Mouse (Mus musculus) frontal cortex, postnatal 14 days (tissue): ENCODE measurements at regions not wholly inside any gene's neighbourhood (a gene's known extent, or its start where the extent isn't known, plus 50 kb on each side); places are given as distances from the start of the nearest gene placed in this dataset.

Experiments used
- DNase-seq, 2 experiments: peaks; one replicate each; pipeline ENCODE4 v3.0.0; 2022; ENCODE audit warnings: low spot score in 2 of 2

- DNase-seq, result no peak
Measured at GRCm38 (mm10) chr15:62223156-62223840, 1300.5 kb upstream of the A1bg start.

- no peak for DNase-seq
Measured at GRCm38 (mm10) chr15:62222731-62223130, 1299.9 kb upstream of the A1bg start.

- DNase-seq, result no peak
Measured at GRCm38 (mm10) chr15:62222201-62222600, 1299.4 kb upstream of the A1bg start.

GRCm38 (mm10) chr15:62221024-62221819, 1298.4 kb upstream of the A1bg start:
- DNase-seq, result no peak

DNA sequence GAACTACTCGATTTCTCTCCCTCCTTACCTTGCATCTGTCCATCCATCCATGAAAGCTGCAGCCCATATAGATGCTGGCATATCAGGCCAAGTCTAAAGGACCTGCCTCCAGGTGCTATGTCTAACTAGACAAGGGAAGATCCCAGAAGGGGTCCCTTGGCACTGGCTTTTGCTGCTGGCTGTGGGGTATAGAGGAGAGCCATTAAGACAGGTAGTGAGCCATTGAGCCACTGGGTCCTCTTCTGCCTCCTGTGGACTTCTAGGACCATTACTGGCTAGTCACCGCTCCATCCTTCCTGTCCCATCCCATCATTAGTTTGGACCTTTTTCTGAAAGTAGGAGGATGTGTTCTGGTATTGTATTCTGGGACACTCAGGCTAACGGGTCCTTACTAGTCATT, 1297.8 kb upstream of the A1bg start:
- no peak for DNase-seq

DNA sequence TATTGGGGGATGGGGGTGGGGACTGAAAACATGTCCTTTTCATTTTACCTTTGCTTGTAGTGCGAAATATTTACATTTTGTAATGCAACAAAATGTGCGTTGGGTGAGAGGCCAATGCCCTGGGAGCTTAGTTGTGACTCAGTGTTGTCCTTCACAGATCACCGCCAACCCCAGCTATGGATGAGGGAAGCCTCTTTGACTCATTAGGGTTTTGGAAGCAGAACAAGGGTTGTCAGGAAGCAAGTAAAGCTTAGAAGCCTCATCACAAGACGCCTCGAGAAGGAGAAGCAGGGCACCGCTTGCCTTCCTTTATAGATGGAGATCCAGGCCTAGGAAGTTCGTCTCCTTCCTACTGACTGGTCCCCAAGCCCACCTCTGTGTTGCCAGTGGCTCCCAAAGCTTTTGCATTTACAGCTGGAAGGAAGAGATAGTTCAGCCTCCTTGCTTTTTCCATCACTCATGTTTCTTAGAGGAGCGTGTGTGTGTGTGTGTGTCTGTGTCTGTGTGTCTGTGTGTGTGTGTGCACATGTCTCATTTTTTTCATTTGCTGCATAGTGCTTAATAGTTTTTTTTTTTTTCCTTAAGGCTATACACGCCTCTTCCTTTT, 1297.2 kb upstream of the A1bg start:
- DNase-seq, result no peak

GRCm38 (mm10) chr15:62218346-62219080, 1295.7 kb upstream of the A1bg start:
- DNase-seq, result no peak

DNA sequence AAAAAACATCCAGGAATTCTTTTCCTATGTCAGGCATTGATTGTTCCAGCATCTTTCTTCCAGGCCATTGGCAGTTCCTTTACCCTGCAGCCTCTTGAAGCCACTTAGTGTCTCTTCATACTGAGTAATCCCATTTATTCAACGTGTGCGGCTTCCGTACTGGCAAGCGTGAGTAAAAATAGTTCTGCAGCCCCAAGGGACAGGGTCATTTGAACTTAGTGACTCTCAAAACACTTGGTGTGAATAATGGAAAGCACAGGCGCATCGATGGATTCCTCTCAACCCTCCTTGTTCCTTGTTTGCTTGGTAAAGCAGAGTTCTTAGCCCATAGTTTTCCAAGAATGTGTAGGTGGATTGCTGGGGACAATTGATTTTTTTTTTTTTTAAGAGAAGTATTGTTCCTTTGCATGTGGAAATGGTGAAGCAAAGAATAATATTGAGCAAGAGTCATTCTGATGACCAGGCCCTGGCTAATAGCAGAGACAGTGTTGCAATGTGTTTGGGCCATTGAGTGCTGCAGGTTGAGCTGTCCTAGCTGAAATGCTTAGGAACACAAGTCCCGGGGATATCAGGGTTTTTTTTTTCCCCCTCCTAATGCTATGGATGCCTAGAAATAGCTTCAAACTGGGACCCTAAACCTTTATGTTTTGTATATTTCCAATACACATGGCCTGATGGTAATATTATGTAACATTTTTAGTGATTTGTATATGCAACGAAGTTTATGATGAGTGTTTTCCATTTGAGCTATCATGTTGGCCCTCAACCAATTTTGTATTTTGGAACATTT, 1294.1 kb upstream of the A1bg start:
- no peak for DNase-seq

DNA sequence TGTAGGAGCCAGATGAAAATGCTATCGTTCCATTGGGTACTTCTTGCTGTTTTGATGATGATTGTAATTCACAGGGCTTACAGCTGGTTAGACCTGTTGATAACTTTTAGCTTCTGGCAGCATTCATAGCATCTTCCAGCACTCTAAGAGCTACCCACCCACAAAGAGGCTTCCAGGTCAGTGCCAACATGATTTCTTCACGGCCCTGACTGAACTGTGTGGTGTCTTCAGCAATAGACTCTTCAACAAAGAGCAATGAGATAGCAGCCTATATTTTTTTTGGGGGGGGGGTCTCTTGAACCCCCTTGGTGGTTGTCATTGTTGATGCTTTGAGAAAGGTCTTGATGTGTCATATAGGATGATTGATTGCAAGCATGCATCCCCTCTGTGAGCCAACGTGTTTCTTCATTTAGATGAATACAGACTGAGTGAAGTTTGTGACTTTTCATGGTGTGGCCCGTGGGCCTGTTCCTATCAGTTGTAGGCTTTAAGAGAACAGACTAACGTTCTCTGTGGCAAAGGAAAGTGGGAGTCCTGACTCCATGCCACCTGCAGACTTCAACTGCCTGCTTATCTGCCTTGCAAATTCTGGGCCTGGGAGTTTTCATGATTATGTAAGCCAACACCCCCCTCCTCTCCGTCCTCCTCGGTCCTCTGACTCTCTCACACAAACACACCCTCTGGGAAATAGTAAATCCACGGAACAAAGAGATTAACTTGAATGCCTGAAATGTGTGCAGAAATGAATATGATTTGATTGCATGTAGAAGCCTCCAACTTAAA, 1293.0 kb upstream of the A1bg start:
- no peak for DNase-seq

- no peak for DNase-seq
Measured at GRCm38 (mm10) chr15:62214300-62214699, 1291.5 kb upstream of the A1bg start.

DNA sequence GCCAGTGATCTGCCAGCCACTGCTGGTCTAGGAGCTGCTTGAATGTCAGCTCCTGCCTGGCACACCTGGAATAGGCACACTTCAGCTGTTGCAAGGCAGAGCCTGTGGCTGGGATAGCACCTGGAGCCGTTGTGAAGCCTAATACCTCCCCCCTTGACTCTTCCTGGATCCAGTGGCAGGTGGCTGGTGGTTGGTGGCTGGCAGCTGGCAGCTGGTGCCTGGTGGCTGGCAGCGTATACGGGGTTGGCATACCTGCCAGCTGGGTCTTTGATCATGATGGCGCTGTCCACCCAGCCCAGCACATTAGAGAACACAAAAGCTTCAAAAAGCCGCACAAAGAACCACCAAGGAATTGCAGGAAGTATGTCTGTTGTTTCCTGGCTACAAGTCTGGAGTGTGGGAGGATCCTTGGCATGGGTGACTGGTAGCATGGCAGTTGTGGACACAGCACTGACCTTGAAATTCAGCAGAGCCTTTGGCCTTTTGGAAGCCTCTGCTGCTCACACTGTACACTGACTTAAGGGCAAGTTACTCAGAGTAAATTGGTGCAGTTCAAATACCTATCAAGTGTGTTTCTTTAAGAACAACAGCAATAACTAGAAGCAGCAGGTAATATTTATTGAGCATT, 1289.6 kb upstream of the A1bg start:
- DNase-seq, result no peak

DNA sequence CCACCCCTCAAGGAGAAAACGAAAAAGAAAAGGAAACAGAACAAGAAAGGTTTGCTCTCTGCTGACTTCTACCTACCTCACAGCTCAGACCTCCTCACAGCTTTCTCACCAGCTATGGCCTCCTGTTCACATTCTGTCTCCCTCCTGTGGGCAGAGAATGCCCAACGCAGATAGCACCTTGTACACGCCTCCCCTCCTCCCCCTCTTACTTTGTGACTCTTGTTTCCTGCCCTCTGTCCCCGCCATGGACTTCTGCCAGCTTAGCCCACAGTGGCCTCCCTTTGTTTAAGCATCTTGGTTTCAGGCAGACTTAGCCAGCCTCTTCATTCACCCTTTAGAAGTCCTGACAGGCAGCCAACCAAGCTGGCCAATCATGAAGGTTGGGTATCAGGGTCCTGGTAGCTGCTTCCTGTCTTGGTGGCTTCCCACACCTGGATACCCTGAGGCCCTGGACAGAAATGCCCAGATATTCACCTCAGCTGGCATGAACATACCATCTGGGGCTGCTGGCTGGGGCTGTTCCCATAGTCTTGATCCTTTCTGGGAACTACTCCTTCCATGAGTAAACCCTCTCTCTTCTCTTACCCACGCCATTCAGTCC, 1287.2 kb upstream of the A1bg start:
- DNase-seq, result no peak

- no peak for DNase-seq
Measured at GRCm38 (mm10) chr15:62209296-62209695, 1286.5 kb upstream of the A1bg start.

- no peak for DNase-seq
Measured at GRCm38 (mm10) chr15:62206502-62206902, 1283.7 kb upstream of the A1bg start.

DNA sequence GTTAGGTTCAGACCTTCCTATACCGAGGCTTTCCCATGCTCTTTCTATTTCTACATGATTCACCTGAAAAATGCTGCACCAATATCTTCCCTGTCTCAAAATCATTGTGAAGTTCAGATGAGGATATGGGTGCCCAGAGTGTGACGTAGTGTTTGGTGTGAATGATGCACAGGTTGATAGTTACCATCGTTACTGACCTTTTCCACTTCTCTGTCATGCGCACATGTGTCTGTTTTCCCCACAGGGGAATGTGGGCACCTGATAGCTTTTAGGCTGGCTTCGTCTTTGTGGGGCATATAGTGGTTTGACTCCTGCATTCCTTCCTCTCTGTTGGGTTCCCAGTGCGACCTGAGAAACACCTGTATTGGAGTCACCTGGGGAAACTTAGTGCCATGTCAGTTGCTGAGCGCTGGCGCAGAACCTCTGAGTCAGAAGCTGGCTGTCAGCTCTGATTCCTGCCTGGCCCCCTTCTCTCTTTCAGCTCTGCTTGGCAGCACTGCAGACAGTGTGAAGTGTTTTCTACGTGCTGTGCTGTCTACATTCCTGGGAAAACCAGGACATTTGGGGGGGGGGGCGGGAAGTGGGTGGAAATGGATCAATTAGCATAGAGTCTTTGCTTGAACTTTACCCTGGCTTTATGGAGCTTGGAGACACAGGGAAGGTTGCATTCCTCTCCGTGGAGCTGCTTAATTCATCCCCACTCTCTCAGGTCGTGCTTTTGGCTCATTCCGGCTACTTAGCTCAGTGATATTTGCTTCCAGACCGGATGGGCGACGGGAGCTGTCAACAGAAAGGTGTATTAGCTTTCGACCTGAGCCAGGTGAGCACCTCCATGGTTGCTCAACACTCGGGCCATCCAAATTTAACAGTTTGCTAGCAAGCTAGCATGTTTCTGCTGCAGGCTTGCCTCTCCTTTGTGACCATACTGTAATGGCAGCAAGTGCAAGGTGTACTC, 1281.4 kb upstream of the A1bg start:
- no peak for DNase-seq

- DNase-seq, result no peak
Measured at GRCm38 (mm10) chr15:62202781-62203375, 1280.1 kb upstream of the A1bg start.

DNA sequence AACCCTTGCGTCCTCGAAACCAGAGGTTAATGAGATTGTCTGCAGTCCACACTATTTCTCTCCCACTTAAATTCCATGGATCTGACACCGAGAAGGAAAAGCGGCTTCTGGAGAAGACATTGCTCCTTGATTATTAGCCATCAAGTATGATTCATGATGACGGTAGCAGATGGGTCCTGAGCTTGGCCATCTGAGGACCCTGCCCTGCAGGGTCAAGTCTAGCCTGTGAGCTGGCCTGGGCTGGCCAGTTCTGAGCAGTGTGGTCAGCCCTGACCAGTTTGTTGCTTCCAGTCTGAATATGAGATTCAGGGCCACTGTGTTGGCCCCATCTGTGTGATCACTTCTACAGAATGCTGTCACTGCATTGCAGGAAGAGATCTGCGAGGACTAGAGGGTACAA, 1275.9 kb upstream of the A1bg start:
- no peak for DNase-seq

DNA sequence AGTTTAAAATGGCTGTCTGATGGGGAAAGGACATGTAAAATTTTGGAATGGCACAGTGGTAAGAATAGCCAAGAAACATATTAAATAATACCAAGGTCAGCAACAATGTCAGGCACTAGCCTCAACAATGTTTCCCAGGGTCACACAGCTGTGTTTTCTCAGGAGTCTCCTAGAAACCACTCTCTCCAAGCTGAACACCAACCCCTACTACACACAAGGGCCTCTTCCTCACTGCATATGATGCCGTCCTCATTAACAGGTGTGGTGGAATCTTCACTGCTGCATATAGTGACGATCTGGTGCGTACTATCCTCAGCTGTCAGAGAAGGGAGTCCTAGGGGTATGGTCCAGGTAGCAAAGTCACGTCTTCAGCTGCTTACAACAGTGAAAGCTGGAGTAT, 1275.4 kb upstream of the A1bg start:
- DNase-seq, result no peak
